Mouse (Mus musculus) thymus, postnatal 0 days (tissue): Measurements from ENCODE around the gene Myo1f. TPM values are rescaled to one million over a fixed set of nuclear protein-coding genes. Genes with fewer than 3 reads are reported as not detected.
"Not testable (repeated sequence)": the region's sequence is repeated elsewhere in the genome, so short reads cannot be mapped to it uniquely, and the experiment has no call there.

Source experiments
- DNase-seq: peaks from one replicate; pipeline ENCODE4 v3.0.0-alpha.2; 2015; ENCODE audit warnings: low spot score
- polyA plus RNA-seq: library from polyadenylated mRNA; unstranded; fragments of >200 nt; fragmentation: Nextera tagmentation; extraction: Ambion mirVana; gene quantifications from 2 replicates; pipeline ENCODE4 v1.2.1, GENCODE M21; 2015

The Myo1f gene
- polyA plus RNA-seq, 1 experiment from 2014 or later: 12.7 TPM

DNA sequence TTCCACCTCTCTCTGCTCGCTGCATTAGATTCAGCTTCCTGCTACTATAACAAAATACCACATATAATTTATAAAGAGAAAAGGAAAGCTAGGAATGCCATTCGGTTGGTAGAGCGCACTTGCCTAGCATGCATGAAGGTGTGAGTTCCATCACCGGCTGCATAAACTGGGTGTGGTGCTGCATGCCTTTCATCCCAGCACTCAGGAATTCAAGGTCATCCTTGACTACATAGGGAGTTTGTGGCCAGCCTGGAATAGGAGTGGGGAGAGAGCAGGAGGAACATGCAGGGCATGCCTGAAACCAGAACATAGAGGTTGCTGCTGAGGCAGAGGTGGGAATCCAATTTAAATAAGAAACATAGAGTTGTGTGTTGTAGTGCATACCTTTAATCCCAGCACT lies 28.6 kb downstream of the Myo1f start:
- DNase-seq: no peak

DNA sequence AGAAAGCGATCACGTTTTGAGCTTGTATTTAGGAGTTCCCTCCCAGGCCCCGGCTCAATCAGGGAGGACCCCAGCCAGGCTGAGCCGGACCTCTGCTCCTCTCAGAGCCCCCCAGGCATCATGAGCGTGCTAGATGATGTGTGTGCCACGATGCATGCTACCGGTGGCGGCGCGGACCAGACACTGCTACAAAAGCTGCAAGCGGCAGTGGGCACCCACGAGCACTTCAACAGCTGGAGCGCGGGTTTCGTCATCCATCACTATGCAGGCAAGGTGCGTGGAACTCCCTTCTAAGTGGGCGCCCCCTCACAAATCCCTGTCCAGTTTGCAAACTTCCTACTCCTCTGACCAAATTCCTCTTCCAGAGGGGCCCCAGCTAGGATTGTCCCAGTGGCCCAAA lies 30.5 kb downstream of the Myo1f start:
- no peak for DNase-seq

DNA sequence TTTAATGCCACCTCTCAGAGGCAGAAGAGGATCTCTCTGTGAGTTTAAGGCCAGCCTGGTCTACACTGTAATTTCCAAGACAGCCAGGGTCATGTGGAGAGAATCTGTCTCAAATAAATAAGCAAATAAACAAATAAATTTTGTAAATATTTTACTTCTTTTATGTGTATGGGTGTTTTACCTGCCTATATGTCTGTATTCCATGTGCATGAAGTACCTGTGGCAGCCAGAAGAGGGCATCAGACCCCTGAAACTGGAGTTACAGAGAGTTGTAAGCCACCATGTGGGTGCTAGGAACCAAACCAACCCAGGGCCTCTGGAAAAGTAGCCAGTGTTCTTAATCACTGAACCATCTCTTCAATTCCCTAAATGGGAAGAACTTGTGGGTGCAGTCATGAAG lies 41.8 kb downstream of the Myo1f start:
- no peak for DNase-seq

DNA sequence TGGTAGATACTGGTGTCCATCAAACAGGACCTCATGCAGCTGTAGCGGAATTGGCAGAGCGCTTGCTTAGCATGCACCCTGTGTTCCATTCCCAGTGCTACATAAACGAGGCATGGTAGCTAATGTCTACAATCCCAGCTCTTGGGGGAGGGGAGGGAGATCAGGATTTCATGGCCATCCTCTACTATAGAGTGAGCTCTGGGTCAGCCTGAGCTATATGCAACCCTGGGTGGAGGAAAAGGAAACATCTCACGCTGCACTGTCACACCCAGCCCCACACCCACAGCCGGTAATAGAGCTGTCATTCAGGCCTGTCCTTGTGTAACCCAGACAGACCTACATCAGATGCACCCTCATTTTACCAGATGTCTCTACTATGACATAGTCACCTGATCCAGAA lies 43.0 kb downstream of the Myo1f start:
- no peak for DNase-seq

- no peak for DNase-seq
These were observed 44.4 kb downstream of the Myo1f start for GRCm38 (mm10) chr17:33599836-33600475.

GRCm38 (mm10) chr17:33600831-33601230 lies 45.3 kb downstream of the Myo1f start:
- DNase-seq: no peak

DNA sequence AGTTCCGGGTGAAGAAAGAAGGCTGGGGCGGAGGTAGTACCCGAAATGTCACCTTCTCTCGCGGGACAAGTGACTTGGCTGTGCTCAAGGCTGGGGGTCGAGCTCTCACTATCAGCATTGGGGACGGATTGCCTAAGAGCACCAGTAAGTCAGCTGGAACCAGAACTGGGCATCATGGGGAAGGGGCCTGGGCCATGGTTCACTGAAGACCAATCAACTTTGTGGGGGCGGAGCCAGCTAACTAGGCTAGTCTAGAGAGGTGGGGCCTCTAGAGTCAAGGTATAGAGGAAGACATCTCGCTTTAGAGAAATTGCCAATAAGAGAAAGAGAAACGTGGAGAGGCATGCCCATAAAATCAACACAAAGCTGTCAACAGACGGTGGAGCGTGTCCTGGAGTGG lies 46.4 kb downstream of the Myo1f start:
- no peak for DNase-seq

- DNase-seq: no peak
These were observed 51.8 kb downstream of the Myo1f start for GRCm38 (mm10) chr17:33607273-33607672.

GRCm38 (mm10) chr17:33610548-33610947 lies 55.0 kb downstream of the Myo1f start:
- no peak for DNase-seq

- not testable (repeated sequence) for DNase-seq
These were observed 58.2 kb downstream of the Myo1f start for GRCm38 (mm10) chr17:33613726-33614125.

DNA sequence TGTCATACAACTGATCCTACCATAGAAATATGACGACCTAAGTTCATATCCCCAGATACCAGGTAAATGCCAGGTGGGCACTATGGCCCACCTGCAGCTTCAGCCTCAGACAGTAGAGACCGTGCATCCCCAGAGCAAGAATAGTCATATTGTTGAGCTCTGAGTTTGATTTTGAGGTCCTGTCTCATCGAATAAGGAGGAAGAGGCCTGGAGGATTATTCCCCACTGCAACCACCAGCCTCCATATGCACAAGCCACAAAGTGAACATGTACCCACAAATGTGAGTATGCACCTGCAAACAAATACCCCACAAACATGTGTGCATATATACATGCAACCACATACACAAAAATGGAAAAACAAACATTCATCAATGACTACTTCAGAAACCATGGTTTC lies 71.8 kb downstream of the Myo1f start:
- no peak for DNase-seq

- DNase-seq: peak; percentile 96
These were observed 73.3 kb downstream of the Myo1f start, which contains the start of gene Zfp414 for GRCm38 (mm10) chr17:33628621-33629486. Zfp414 (plus strand) TSS chr17:33629090.

DNA sequence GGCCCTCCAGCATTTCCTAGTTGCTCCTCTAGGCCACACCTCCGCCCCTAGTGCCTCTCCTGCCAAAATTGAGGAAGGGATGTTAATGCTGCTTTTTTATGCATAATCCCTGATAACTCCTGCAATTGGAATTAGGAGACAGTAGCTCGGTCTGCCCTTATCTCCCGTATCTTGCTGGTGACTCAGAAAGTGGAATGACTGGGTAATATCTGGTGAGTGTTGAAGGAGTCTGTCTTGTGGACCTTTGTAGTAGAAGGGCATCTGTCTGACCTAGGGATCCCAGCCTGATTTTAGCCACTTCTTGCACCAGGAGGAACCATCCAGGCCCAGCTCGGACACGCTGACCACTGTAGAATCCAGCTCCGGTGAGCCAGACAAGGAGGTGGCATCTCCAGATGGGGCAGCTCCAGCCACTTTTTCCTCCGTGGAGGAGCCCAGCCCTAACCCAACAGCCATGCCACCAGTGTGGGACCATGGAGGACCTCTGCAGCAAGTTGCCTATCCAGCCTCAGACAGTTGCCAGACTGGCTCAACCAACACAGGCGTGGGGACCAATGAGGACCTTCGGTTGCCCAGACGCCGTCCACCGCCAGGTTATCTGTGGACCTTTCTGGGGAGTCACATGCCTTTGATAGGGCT lies 74.1 kb downstream of the Myo1f start:
- DNase-seq: no peak

- no peak for DNase-seq
These were observed 74.8 kb downstream of the Myo1f start for GRCm38 (mm10) chr17:33630171-33630895.

DNA sequence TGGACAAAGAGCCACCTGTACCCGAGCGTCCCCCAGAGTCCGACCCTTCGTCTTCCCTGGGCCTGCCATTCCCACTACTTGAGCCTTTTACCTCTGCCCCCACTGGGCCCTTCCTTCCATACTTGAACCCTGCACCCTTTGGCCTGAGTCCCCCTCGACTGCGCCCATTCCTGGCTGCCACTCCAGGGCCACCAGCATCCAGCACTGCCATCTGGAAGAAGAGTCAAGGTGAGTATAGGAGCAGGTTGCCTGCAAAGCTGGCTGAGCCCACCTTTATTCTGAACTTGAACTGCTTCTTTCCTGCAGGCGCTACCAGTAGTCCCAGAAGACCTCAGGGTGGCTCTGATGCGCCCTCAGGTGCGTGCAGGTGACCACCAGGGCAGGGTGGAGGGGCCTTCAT lies 75.7 kb downstream of the Myo1f start:
- no peak for DNase-seq

DNA sequence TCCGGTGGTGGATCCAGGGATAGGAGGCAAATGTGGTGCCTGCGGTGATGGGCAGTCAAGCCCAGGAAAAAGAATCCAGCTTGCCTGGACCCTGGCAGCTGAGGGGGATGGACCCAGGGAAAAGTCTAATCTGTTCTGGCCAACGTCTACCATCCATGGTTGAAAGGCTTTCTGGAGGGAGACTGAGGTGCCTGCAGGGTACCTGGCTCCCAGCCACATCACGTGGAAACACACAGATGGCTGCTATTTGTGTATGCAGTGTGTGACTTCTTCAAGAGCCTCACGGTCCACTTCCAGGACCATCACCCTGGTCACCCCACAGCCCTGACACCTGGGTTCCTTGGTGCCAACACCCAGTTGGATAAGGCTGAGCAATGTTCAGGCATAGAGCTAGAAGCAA lies 76.3 kb downstream of the Myo1f start:
- DNase-seq: no peak

GRCm38 (mm10) chr17:33637038-33637437 lies 81.5 kb downstream of the Myo1f start:
- DNase-seq: no peak

DNA sequence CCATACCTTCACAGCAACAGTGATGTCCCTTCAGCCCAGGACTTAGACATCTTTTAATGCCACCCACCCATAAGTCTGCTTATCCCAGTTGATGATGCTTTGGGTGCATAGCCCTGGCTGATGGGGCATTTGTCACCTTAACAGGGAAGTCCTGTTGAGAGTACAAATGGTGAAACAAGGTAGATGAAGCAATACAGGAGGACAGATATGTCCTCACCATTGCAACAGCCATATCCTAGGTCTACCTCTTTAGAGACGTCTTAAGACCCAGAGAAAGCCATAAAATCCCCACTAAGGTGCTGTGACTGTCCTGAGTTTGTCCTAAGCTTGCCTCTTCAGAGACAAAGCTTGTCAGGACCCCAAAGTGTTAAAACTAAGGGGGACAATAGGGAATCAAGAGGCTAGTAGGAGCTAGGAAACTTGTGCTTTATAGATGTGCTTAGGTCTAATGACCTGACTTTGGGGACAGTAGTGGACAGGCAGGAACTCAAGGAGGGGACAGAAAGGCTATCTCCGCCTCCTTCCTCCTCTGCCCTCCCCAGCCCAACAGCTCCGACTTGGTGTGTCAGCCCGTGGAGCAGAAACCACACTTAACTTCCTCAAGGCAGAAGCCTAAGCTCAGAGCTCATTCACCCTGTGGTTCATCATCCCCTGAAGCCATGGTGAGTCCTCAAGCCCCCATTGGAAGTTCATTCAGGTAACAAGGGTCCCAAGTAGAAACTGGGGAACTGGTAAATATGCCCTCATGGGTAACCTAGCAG lies 82.2 kb downstream of the Myo1f start, which contains the start of gene Pram1:
Gene Pram1, plus strand, starts transcription at position 541 of the 761 bp plus-strand sequence.
- DNase-seq: no peak

DNA sequence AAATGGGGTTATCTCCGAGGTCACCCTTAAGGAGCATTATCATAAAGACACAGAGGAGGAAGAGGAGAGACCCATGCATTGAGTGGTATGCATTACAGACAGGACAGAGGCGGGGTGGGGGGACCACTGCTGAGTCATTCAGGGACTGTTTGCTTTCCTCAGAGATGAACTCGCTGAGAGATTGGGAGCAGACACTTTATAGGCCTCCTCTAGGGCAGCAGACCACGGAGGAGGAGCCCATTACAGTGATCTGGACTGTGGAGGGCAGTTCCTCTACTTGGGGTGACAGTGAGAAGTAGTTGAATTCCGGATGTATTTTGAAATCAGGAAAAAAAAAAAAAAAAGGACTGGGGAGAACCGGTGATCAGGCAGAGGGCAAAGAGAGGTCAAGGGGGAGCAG lies 84.2 kb downstream of the Myo1f start:
- DNase-seq: no peak

GRCm38 (mm10) chr17:33644068-33644467 lies 88.6 kb downstream of the Myo1f start:
- DNase-seq: no peak

- no peak for DNase-seq
These were observed 89.6 kb downstream of the Myo1f start for GRCm38 (mm10) chr17:33645073-33645472.
